Mouse (Mus musculus): ENCODE measurements around the gene Grin2d. TPM values are rescaled to one million over a fixed set of nuclear protein-coding genes. Genes with fewer than 3 reads are reported as not detected.
"Not testable (repeated sequence)": the region's sequence is repeated elsewhere in the genome, so short reads cannot be mapped to it uniquely, and the experiment has no call there.

Grin2d gene
- polyA plus RNA-seq (2016; fragmentation: Nextera tagmentation; extraction: Ambion mirVana): 0.10 and 0.18 TPM in 2 replicates

GRCm38 (mm10) chr7:45878278-45878677 lies at the start of gene Grin2d:
Gene Grin2d, minus strand, starts transcription at chr7:45878378.
- H3K27me3 ChIP-seq (ENCODE audit: insufficient read depth, poor library complexity, severe bottlenecking); H3K27ac ChIP-seq; H3K4me3 ChIP-seq; H3K9me3 ChIP-seq; DNase-seq (ENCODE audit: low spot score): not testable (repeated sequence)
- peaks cover 18% of the 10 kb centered on the region for H3K4me1 ChIP-seq
- 91% methylated on average over 1 of the region's 1 CpGs for WGBS
- H3K36me3 ChIP-seq: peaks cover 93% of the 10 kb centered on the region

DNA sequence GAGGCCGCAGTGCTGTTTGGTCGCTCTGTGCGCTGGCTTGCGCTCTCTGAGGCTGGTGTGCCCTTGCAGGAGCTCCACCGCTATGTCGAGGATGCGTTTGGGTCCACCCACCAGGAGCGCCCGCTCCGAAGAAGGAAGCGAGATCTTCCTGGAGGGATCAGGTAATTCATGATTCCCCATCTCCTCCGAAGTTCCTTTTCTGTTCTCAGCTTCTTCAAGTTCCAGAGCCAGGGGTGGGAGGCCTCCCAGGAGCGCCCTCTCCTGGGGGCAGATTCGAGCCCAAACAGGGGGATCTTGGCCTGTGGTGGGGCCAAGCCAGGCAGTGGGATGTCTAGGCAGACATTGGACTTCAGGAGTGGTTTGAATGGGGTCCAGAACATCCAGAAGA lies 46.2 kb upstream of the Grin2d start:
- H3K27ac ChIP-seq: peak overlapping the region; percentile 85
- H3K4me3 ChIP-seq: peak overlapping the region; percentile 57
- DNase-seq (ENCODE audit: low spot score): no peak
- no peaks in the 10 kb centered on the region for H3K9me3 ChIP-seq
- H3K4me1 ChIP-seq: peaks cover 42% of the 10 kb centered on the region
- 0 out of 2 replicates have a peak, but pooled peaks cover 8% of the 10 kb centered on the region for H3K36me3 ChIP-seq
- H3K27me3 ChIP-seq (ENCODE audit: insufficient read depth, poor library complexity, severe bottlenecking): peaks cover 42% of the 10 kb centered on the region
- WGBS: 5% methylated on average over 14 of the region's 14 CpGs

DNA sequence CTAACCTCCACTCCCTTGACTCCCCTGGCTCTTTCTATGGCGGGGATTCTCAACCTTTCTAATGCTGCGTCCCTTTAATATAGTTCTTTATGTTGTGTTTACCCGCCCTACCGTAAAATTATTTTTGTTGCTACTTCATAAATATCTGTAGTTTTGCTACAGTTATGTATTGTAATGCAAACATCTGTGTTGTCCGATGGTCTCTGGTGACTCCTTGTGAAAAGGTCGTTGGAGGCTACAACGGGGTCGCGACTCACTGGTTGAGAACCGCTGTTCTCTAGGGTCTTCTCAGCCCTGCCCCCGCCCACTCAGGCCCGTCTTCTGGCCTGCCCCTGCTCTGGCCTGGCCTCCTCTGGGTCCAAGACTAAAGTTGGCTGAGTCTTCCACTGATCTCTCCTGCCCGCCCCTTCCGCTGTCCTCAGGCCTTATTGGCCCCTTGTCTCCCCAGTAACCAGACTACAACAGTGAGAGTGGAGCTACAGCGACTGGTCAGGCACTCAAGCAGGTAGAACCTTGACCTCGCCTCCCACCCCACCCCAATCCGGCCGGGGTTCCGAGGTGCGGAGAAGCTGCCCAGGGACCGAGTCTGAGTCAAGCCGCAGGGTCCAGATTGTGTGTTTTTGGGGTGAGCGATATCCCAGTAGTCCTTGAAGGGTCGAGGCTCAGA lies 45.7 kb upstream of the Grin2d start, which contains the start of gene Ccdc114:
Ccdc114 (plus strand) TSS at position 311 of the 667 bp plus-strand sequence.
- peaks cover 47% of the 10 kb centered on the region for H3K4me1 ChIP-seq
- H3K36me3 ChIP-seq: 0 out of 2 replicates have a peak, but pooled peaks cover 8% of the 10 kb centered on the region
- WGBS: 3% methylated on average over 24 of the region's 24 CpGs
- H3K9me3 ChIP-seq: no peaks in the 10 kb centered on the region
- DNase-seq (ENCODE audit: low spot score): peak; percentile 94
- peak within 1 kb of the TSS; percentile 85 for H3K27ac ChIP-seq
- peak within 1 kb of the TSS; percentile 57 for H3K4me3 ChIP-seq
- peaks cover 42% of the 10 kb centered on the region for H3K27me3 ChIP-seq (ENCODE audit: insufficient read depth, poor library complexity, severe bottlenecking)

DNA sequence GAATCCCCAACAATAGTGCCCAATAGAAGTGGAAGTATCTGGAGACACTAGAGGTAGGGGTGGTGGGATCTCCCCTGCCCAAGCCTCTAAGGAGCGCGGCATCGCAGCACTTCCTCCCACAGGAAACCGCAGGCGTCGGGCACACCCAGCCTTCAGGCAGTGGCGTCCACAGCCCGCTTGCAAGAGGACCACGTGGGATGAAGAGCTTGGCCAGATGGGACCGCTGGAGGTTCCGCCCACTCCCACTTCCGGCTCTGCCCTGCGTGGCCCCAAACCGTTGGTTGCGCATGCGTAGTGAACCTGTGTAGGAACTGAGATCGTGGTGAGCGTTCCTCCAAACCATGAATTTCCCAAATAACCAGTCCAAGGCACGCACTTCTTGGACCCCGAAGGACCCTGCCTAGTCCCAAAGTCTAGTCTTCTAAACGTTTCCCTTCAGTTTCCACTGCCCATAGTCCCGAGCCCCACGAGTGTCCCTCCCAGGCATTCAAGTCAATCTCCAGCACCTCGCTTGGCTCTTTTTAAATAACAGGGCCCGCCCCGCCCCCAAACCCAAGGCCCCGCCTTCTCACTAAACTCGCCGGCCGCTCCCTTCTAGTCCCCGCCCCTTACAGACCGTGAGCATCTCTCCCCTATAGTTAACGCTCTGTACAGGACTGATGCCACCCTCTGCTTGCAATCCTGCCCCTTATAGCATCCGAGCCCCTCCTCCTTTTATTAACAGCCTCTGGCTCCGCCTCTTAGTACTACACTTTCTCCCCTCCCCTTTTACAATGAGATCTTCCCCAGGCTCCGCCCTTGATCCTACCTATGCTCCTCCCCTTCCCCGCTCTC lies 45.0 kb upstream of the Grin2d start:
- H3K27ac ChIP-seq: peak overlapping the region; percentile 85
- H3K4me3 ChIP-seq: peak overlapping the region; percentile 57
- no peaks in the 10 kb centered on the region for H3K9me3 ChIP-seq
- peaks cover 36% of the 10 kb centered on the region for H3K27me3 ChIP-seq (ENCODE audit: insufficient read depth, poor library complexity, severe bottlenecking)
- DNase-seq (ENCODE audit: low spot score): peak; percentile 98
- WGBS: 1% methylated on average over 37 of the region's 37 CpGs
- H3K4me1 ChIP-seq: peaks cover 47% of the 10 kb centered on the region
- 0 out of 2 replicates have a peak, but pooled peaks cover 8% of the 10 kb centered on the region for H3K36me3 ChIP-seq

DNA sequence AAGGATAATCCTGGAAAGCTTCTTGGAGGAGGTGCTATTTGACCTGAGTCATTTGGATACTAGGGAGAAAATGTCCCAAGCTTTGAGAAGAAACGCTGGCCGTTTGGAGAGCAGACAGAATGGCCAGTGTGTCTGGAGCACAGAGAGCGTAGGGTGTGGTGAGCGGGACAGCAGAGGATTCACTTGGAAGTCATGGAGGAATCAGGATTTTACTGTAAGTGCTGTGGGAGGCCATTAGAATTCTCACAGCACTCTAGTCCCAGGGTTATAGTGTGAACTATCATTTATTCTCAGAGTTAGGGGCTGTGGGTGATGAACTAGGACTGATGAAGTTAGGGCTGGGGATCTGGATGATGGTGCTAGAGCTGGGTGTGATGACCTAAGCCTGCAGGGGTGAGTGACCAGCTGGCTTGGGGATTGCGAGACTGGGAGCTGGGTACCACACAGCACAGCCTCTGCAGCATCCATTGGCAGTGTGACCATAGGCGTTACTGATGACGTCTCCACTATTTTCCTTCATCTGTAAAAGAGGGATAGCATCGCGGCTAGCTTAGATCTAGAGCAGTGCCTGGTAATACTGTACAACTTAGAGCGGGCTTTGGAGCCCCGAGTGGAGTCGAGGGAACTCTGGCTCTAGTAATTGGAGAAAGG lies 43.9 kb upstream of the Grin2d start:
- H3K9me3 ChIP-seq: no peaks in the 10 kb centered on the region
- 87% methylated on average over 12 of the region's 12 CpGs for WGBS
- peaks cover 58% of the 10 kb centered on the region for H3K4me1 ChIP-seq
- H3K36me3 ChIP-seq: 0 out of 2 replicates have a peak, but pooled peaks cover under 1% of the 10 kb centered on the region
- H3K27ac ChIP-seq: peak overlapping the region; percentile 85
- H3K27me3 ChIP-seq (ENCODE audit: insufficient read depth, poor library complexity, severe bottlenecking): peaks cover 29% of the 10 kb centered on the region
- no peak overlapping the region for H3K4me3 ChIP-seq
- DNase-seq (ENCODE audit: low spot score): no peak

- Histone ChIP-seq H3K4me1 (peaks cover 66% of the 10 kb centered on the region), H3K27me3 (ENCODE audit: insufficient read depth, poor library complexity, severe bottlenecking) (peaks cover 27% of the 10 kb centered on the region; the same call in 1 of the 2 replicates)
These were observed 43.1 kb upstream of the Grin2d start, which contains the start of gene Emp3 for GRCm38 (mm10) chr7:45921242-45921621. Gene Emp3, minus strand, starts transcription at chr7:45921404.

DNA sequence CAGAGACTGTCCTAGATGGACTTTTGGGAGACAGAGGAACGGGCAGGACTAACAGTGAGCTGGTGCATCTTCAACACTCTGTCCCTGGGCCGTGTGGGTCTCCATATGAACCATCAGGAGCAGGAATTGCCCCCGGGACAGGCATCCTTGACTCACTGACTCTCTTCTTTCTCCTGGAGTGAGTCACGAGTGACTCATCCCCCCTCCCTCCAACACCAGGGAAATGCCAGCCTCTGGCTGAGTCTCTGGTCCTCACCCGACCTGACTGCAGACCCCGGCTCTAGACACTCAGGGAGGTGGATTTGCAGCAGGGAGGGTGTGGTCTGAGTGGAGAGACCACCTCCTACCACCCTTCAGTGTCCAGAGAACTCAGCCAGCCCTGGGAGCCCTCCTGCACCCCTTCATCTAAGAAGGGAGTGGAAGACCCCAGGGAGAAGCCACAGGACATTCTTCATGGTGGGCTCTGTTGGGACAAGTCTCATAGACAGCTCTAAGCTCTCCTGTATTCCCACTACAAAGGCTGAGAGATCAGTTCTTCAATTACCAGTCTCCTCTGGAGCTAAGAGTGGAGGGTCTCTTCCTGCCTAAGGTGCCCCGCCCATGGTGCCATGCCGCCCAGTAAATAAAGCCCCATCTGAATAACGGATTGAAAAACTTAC lies 42.5 kb upstream of the Grin2d start:
- Histone ChIP-seq H3K4me3 (peak overlapping the region; percentile 45), H3K36me3 (no peaks in the 10 kb centered on the region), H3K27ac (peak overlapping the region; percentile 79), H3K9me3 (no peaks in the 10 kb centered on the region), H3K27me3 (ENCODE audit: insufficient read depth, poor library complexity, severe bottlenecking) (peaks cover 27% of the 10 kb centered on the region; the same call in 1 of the 2 replicates), H3K4me1 (peaks cover 70% of the 10 kb centered on the region)
- WGBS: 33% methylated on average over 9 of the region's 9 CpGs
- DNase-seq (ENCODE audit: low spot score): no peak

More at GRCm38 (mm10) chr7:45921242-45921621, 43.1 kb upstream of the Grin2d start, which contains the start of gene Emp3:
- no peak for DNase-seq (ENCODE audit: low spot score)
- peak within 1 kb of the TSS; percentile 45 for H3K4me3 ChIP-seq
- no peaks in the 10 kb centered on the region for H3K36me3 ChIP-seq
- H3K27ac ChIP-seq: peak within 1 kb of the TSS; percentile 85
- WGBS: 40% methylated on average over 9 of the region's 9 CpGs
- H3K9me3 ChIP-seq: no peaks in the 10 kb centered on the region

- H3K27ac ChIP-seq: peak overlapping the region; percentile 53
- no peaks in the 10 kb centered on the region for H3K9me3 ChIP-seq
- H3K36me3 ChIP-seq: no peaks in the 10 kb centered on the region
- DNase-seq (ENCODE audit: low spot score): no peak
- peak overlapping the region; percentile 45; the same call in 1 of the 2 replicates for H3K4me3 ChIP-seq
- H3K4me1 ChIP-seq: peaks cover 70% of the 10 kb centered on the region
- 85% methylated on average over 4 of the region's 4 CpGs for WGBS
- peaks cover 27% of the 10 kb centered on the region; the same call in 1 of the 2 replicates for H3K27me3 ChIP-seq (ENCODE audit: insufficient read depth, poor library complexity, severe bottlenecking)
These were observed 41.6 kb upstream of the Grin2d start for GRCm38 (mm10) chr7:45919761-45920160.

- H3K27ac ChIP-seq: 0 out of 2 replicates have a peak overlapping the region, but pooled peaks have one; percentile 53
- H3K9me3 ChIP-seq: no peaks in the 10 kb centered on the region
- 60% methylated on average over 14 of the region's 14 CpGs for WGBS
- H3K4me1 ChIP-seq: peaks cover 64% of the 10 kb centered on the region
- no peaks in the 10 kb centered on the region for H3K36me3 ChIP-seq
- H3K27me3 ChIP-seq (ENCODE audit: insufficient read depth, poor library complexity, severe bottlenecking): peaks cover 27% of the 10 kb centered on the region; the same call in 1 of the 2 replicates
- no peak overlapping the region for H3K4me3 ChIP-seq
- DNase-seq (ENCODE audit: low spot score): no peak
These were observed 41.0 kb upstream of the Grin2d start for GRCm38 (mm10) chr7:45919083-45919671.

DNA sequence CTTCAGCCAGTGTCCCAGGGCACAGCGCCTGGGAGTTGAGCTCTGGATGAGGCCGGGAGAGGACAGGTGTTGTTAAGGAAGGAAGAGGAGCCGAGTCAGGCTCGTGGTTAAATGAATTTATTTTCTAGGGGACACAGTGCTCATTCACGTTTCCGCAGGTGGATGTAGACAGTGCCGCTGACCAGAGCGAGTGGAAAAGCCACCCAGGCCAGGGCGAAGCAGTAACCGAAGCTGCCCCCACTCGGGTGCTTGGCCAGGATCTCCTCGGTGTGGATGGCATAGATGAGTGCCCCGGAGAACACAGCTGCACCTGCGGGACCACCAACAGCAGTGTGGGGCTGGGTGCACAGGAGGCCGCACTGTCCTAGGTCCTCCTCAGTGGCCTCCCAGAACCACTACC lies 39.7 kb upstream of the Grin2d start:
- Histone ChIP-seq H3K27ac (0 out of 2 replicates have a peak overlapping the region, but pooled peaks have one; percentile 74), H3K27me3 (ENCODE audit: insufficient read depth, poor library complexity, severe bottlenecking) (peaks cover 27% of the 10 kb centered on the region; the same call in 1 of the 2 replicates), H3K36me3 (0 out of 2 replicates have a peak, but pooled peaks cover 3% of the 10 kb centered on the region), H3K4me3 (no peak overlapping the region), H3K9me3 (no peaks in the 10 kb centered on the region), H3K4me1 (peaks cover 54% of the 10 kb centered on the region)
- peak; percentile 65 for DNase-seq (ENCODE audit: low spot score)
- WGBS: 82% methylated on average over 15 of the region's 15 CpGs

DNA sequence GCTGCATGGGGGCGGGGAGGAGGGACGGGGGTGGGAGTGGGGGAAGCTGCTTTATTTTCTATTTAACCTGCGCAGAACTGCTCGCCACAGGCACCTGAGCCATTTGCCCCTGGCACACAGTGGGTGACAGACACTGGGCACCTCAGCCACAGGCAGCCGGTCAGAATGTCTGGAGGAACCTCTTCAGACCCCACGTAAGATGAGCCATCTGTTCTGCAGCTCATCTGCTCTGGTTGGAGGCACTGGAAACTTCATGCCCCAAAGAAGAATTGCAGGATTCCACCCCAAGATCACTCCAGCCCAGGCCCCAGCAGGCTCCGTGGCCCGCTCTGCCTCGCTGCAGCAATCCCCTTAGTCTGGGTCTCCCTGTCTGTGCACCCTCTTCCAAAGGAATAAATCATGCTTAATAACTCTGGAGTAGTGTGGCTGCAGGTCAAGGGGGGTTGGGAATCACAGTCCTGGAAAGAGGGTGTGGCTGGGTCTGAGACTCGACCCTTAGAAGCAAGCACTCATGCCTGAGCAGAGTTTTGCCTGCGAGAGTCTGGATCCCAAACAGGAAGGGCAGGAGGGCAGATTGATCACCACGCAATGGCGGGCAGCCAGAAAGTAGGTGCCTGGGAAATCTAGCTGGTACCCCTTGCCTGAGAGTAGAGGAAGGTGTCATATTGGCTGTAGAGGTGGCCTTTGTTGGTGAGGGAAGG lies 39.0 kb upstream of the Grin2d start:
- peak overlapping the region; percentile 50 for H3K4me3 ChIP-seq
- H3K27ac ChIP-seq: peak overlapping the region; percentile 74
- peaks cover 27% of the 10 kb centered on the region; the same call in 1 of the 2 replicates for H3K27me3 ChIP-seq (ENCODE audit: insufficient read depth, poor library complexity, severe bottlenecking)
- 0 out of 2 replicates have a peak, but pooled peaks cover 5% of the 10 kb centered on the region for H3K36me3 ChIP-seq
- WGBS: 32% methylated on average over 13 of the region's 13 CpGs
- H3K9me3 ChIP-seq: no peaks in the 10 kb centered on the region
- DNase-seq (ENCODE audit: low spot score): no peak
- H3K4me1 ChIP-seq: peaks cover 47% of the 10 kb centered on the region

Data from heart, embryonic 10.5 days (tissue).